7 mouse cellular contexts compared by ENCODE assay signal in genomic region chr8:123859648-123860259, GRCm38 (mm10). TPM values are rescaled to one million over a fixed set of nuclear protein-coding genes. Genes with fewer than 3 reads are reported as not detected.
DNase-seq lines count a peak whose midpoint lies in the region; ATAC-seq and TF ChIP-seq lines count a peak whose summit lies in the region.

TSS of gene Ccsap (minus strand) at chr8:123860209.

- TF ChIP-seq CTCF in CH12.LX (conservative IDR thresholded peaks at IDR 0.05 in 1 of 2, IDR thresholded peaks at IDR 0.05 in 1 of 2; ENCODE audit: low read depth in 2 of 2, low read length in 2 of 2): no peak

- no peak for TF ChIP-seq RAD21 in CH12.LX (IDR thresholded peaks at IDR 0.05; ENCODE audit: low read depth, low read length)

- 1% methylated on average over 45 of the region's 48 CpGs for WGBS in forebrain, embryonic 11.5 days
- 1% methylated on average over 48 of the region's 48 CpGs for WGBS in hindbrain, embryonic 13.5 days

- peaks cover 0 to 4% of the 10 kb centered on the region in 2 experiments for H3K36me3 ChIP-seq in CH12.LX (replicated peaks in 1 of 2; ENCODE audit: control insufficient read depth in 1 of 2, insufficient read depth in 1 of 2, low read length in 1 of 2)
- H3K36me3 ChIP-seq in forebrain, embryonic 11.5 days (ENCODE audit: control insufficient read depth, insufficient read depth, low read length): no peaks in the 10 kb centered on the region
- 0 out of 2 replicates have a peak, but pooled peaks cover under 1% of the 10 kb centered on the region for H3K36me3 ChIP-seq in hindbrain, embryonic 13.5 days

- H3K27me3 ChIP-seq in CH12.LX (replicated peaks): peaks cover 42% of the 10 kb centered on the region
- H3K27me3 ChIP-seq in forebrain, embryonic 11.5 days (ENCODE audit: control insufficient read depth, insufficient read depth, low read length): peaks cover 5% of the 10 kb centered on the region; the same call in 1 of the 2 replicates
- H3K27me3 ChIP-seq in hindbrain, embryonic 13.5 days: peaks cover 26% of the 10 kb centered on the region

- intact Hi-C loops in left cerebral cortex, postnatal 4 days (cut with DNase I): no loop called here

- H3K9me3 ChIP-seq in CH12.LX (replicated peaks; ENCODE audit: low read length): peaks cover 4% of the 10 kb centered on the region
- no peaks in the 10 kb centered on the region; the same call in 1 of the 2 replicates for H3K9me3 ChIP-seq in forebrain, embryonic 11.5 days (ENCODE audit: control insufficient read depth, low read length)
- no peaks in the 10 kb centered on the region for H3K9me3 ChIP-seq in hindbrain, embryonic 13.5 days

- in situ Hi-C loops in CH12.LX (cut with MboI; ENCODE audit: low pct_ligation_motif_present, low pct_unique_long_range_greater_than_20kb, low sequenced_read_pairs): no loop called here

- no peak for DNase-seq in CH12.LX (ENCODE audit: extremely low read depth)
- DNase-seq in T-cell, adult 2 months (ENCODE audit: low spot score): peak; percentile 71
- DNase-seq in forebrain, embryonic 11.5 days (ENCODE audit: low spot score): peak; percentile 76
- no peak for DNase-seq in left cerebral cortex, postnatal 4 days
- peak; percentile 57 to 73 for DNase-seq in spleen, postnatal 10 days (ENCODE audit: low spot score in 2 of 2)

- peak within 1 kb of the TSS; percentile 93 for H3K4me2 ChIP-seq in CH12.LX (ENCODE audit: insufficient read depth, low read depth, poor library complexity, severe bottlenecking)
- peak within 1 kb of the TSS; percentile 64 for H3K4me2 ChIP-seq in forebrain, embryonic 11.5 days (ENCODE audit: low read depth, low read length, severe bottlenecking)
- peak within 1 kb of the TSS; percentile 72 for H3K4me2 ChIP-seq in hindbrain, embryonic 13.5 days

- H3K27ac ChIP-seq in CH12.LX (ENCODE audit: insufficient read depth, low read depth): peak within 1 kb of the TSS; percentile 33
- H3K27ac ChIP-seq in forebrain, embryonic 11.5 days (ENCODE audit: low read depth, low read length): 0 out of 2 replicates have a peak within 1 kb of the TSS, but pooled peaks have one; percentile 1
- peak within 1 kb of the TSS; percentile 88 for H3K27ac ChIP-seq in hindbrain, embryonic 13.5 days

- dilution Hi-C loops in CH12.LX (cut with MboI; ENCODE audit: extremely low pct_ligation_motif_present, extremely low pct_unique_long_range_greater_than_20kb, low sequenced_read_pairs): no loop called here

- no peak for TF ChIP-seq EP300 in CH12.LX (IDR thresholded peaks at IDR 0.05; ENCODE audit: low read length)

- no peak for TF ChIP-seq POLR2A in CH12.LX (IDR thresholded peaks at IDR 0.05; ENCODE audit: low read depth, low read length)

- peak within 1 kb of the TSS; percentile 56 for H3K9ac ChIP-seq in CH12.LX (ENCODE audit: insufficient read depth, low read depth)
- H3K9ac ChIP-seq in forebrain, embryonic 11.5 days (ENCODE audit: low read length): peak within 1 kb of the TSS; percentile 61
- H3K9ac ChIP-seq in hindbrain, embryonic 13.5 days: peak within 1 kb of the TSS; percentile 86

- peaks cover 4% of the 10 kb centered on the region for H3K79me2 ChIP-seq in CH12.LX (replicated peaks; ENCODE audit: control insufficient read depth, extremely low read depth, insufficient read depth, poor library complexity, severe bottlenecking)

- peak within 1 kb of the TSS; percentile 85 to 94 (median 88) for H3K4me3 ChIP-seq in CH12.LX (replicated peaks in 1 of 3; ENCODE audit: low read depth in 2 of 3, low read length in 2 of 3, poor library complexity in 1 of 3)
- H3K4me3 ChIP-seq in forebrain, embryonic 11.5 days (ENCODE audit: low read depth, low read length): peak within 1 kb of the TSS; percentile 67
- H3K4me3 ChIP-seq in hindbrain, embryonic 13.5 days: peak within 1 kb of the TSS; percentile 78

- peaks cover 4 to 15% of the 10 kb centered on the region in 2 experiments for H3K4me1 ChIP-seq in CH12.LX (ENCODE audit: control insufficient read depth in 1 of 2, insufficient read depth in 2 of 2)
- H3K4me1 ChIP-seq in forebrain, embryonic 11.5 days (replicated peaks; ENCODE audit: control insufficient read depth, insufficient read depth, low read length): peaks cover 9% of the 10 kb centered on the region; the same call in 1 of the 2 replicates
- peaks cover 22% of the 10 kb centered on the region for H3K4me1 ChIP-seq in hindbrain, embryonic 13.5 days (replicated peaks)

- no peak for ATAC-seq in forebrain, embryonic 11.5 days (replicated peaks; ENCODE audit: low FRiP score)
- peak; percentile 75 for ATAC-seq in hindbrain, embryonic 13.5 days (ENCODE audit: low FRiP score)
- ATAC-seq in megakaryocyte progenitor cell, adult 5-6 weeks (replicated peaks; ENCODE audit: poor library complexity): peak; percentile 47

TF ChIP-seq in CH12.LX, 34 proteins besides CTCF, POLR2A, EP300 and RAD21:
- TF ChIP-seq MAFK (IDR thresholded peaks at IDR 0.05; ENCODE audit: insufficient replicate concordance, low read length) (no peak), IRF4 (IDR thresholded peaks at IDR 0.05; ENCODE audit: low read depth, low read length) (0 out of 2 replicates have a peak, but pooled peaks have one; percentile 4)

RNA-seq across cellular contexts. Expression of gene Ccsap, which starts in this region (rescaled TPM):
- total RNA-seq in CH12.LX (2012; rRNA removed) (4.4 and 5.0 TPM in 2 replicates), CH12.LX (2014; rRNA removed) (4.2 and 5.4 TPM in 2 replicates)
- polyA plus RNA-seq in CH12.LX (2012; ENCODE audit: insufficient read length, low read depth): 5.2 and 6.2 TPM in 2 replicates
- 10.0 and 10.4 TPM in 2 replicates for polyA plus RNA-seq in forebrain, embryonic 11.5 days (2014; fragmentation: Nextera tagmentation; extraction: Ambion mirVana)
- polyA plus RNA-seq in hindbrain, embryonic 13.5 days (2015; fragmentation: Nextera tagmentation; extraction: Ambion mirVana): 4.0 and 4.1 TPM in 2 replicates
- total RNA-seq in left cerebral cortex, postnatal 4 days (2021): 10 to 100 TPM; 21.5 to 25.8 TPM
- total RNA-seq in megakaryocyte progenitor cell, adult 5-6 weeks (2015): 5.3 and 6.9 TPM in 2 replicates
- 6.3 and 8.4 TPM in 2 replicates for total RNA-seq in megakaryocyte progenitor cell, adult 5-6 weeks (2017)

Comparison
In these comparisons a context has a peak if more than half of its experiments do, and no peak if none do; other contexts are left out.
1. DNase-seq: peak in T-cell, adult 2 months (single experiment), forebrain, embryonic 11.5 days (single experiment) and spleen, postnatal 10 days (2 of 2); none in CH12.LX (single experiment) and left cerebral cortex, postnatal 4 days (single experiment).
2. H3K27ac ChIP-seq: peak in every context shown above with its lines; median percentile 88 in hindbrain, embryonic 13.5 days; 33 in CH12.LX; 1 in forebrain, embryonic 11.5 days.
3. Peak in every context shown above with its lines, with median percentiles within 50 percentile points of each other: H3K4me2 ChIP-seq, H3K4me3 ChIP-seq and H3K9ac ChIP-seq.